Mouse (Mus musculus): ENCODE measurements around the gene Ttf1.

Ttf1 gene

DNA sequence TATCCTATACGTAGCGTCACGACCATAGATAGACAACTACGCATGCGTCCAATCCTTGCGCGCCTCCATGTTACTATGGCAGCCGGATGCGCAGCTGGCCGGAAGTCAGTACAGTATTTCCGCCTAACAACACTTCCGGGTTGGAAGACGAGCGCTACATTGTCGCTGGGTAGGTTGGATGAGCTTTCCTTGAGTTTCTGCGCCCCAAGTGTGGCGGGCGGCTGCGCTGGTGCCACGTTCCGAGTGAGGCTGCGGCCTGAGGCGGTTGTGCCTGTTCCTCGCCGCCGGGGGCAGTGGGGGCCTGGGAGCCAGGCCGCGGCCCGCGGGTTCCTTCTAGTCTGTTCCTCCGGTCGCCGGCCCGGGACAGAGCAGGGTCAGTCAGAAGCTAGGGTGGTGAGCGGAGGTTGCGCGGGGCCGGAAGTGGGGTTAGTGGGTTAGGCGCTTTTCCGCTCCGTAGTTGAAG is at the start of gene Ttf1:
Gene Ttf1 (plus strand): TSS at position 128 of the 463 bp plus-strand sequence.
- DNase-seq (ENCODE audit: low spot score in 2 of 2) = peak; percentile 87 to 93

DNA sequence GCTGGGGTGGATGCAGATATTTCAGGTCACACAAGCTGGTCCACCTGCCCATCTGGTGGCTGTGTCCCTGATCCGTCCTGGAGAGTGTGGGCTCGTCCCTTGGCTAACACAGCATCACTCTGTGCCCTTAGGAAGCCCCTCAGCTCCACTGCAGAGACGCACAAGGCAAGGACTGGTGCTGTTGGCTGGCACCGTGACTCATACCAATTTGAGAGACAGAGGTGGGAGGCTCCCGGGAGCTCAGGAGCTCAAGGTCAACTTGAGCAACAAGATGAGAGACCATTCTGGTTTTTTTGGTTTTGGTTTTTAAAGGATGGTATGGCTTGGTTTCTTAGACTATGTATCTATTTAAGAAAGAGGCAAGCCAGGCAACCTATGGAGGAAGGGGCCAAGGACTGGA is 47.5 kb upstream of the Ttf1 start:
- no peak for DNase-seq (ENCODE audit: low spot score in 2 of 2)

DNA sequence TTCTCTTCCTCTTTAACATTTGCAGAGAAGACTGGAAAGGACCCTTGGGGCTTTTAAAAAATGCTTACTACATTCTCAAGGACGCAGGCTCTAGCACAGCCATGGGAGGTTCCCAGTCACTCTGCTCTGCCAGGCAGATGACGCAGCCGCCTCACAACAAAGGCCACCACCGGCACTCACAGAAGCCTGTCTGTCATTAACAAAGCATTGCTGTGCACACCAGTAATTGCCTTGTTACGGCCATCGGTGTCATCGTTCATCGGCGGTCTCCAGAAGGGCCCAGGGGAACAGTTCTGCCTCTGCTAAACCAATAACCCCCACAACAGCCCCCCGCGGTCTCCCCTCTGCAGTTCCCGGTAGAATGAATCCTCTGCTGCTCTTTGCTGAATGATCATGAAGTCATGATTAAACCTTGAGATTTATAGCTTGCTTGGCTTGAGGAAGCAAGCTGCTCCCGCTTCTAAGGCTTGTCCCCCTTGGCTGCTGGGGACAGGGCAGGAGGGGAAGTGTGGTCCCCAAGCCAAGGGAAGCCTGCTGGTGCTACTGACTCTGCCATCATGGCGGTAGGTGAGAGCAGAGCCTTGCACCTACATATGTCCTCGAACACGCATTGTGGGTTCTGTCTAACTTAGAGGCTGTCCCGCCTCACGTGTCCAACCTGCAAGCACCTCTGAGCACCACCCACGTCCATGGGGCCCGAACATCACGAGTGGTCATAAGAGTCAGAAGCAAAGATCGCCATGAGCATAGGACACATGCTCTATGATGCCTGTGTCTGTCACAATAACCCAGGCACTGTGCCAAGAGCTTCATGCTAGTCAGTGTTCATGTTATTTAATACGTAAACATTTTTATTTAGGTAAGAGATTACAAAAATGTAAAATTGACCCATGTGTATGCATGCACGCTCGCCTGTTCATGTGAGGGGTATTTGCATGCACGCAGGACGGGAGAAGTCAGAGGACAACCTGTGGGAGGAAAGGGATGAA is 43.2 kb upstream of the Ttf1 start:
- no peak for DNase-seq (ENCODE audit: low spot score in 2 of 2)

DNA sequence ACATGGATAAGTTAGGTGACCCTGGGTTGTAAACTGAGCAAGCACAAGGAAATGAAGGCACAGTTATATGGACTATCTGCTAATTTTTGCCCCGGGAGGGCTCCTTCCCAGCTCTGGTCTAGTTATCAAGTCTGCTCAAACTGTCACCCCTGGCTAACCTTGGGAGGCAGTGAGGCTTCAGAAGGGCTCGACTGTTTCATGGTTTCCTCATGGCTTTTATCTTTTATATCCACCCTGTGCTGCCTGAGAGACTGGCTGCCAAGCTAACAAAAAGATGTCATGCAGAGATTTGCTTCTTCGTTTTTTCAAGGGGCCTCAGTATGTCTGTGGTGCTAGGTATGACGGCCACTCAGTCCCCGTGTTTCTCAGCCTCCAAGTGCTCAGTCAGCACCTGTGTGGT is 41.4 kb upstream of the Ttf1 start:
- DNase-seq (ENCODE audit: low spot score in 2 of 2) = no peak

DNA sequence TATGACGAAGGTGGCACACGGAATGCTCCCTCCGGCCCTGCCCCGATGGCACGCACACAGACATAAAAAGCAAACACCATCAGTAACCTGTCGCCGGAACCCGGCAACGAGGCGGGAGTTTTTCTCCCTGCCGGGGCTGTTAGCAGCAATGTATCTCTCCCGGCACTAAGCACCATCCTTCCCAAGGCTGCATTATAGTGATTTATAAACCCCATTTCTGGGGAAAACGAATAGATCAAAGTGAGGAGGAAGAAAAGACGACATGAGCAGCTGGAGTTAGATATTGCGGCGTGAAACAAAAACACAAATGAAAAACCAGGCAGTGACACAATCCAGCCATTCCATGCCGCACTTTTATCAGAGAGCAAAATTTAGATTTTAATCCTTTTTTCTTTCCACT is 39.0 kb upstream of the Ttf1 start:
- no peak for DNase-seq (ENCODE audit: low spot score in 2 of 2)

DNA sequence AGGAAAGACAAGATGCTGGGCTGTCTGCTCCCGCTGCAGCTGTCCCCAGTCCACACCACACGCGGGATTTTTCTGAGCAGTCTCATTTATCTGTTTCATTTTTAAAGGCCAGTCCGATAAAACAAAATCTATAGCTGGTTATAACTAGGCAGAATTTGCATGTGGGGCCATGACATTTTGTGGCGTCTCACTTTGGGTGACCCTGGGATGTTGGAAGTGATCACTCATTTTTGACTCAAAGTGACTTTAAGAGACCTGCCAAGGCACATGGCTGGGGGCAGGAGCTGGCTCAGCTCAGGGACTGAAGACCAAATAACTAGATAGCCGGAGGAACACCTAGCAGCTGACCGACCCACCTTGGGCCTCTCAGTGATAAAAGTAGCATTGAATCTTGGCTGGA is 37.1 kb upstream of the Ttf1 start:
- DNase-seq (ENCODE audit: low spot score in 2 of 2) = no peak

DNA sequence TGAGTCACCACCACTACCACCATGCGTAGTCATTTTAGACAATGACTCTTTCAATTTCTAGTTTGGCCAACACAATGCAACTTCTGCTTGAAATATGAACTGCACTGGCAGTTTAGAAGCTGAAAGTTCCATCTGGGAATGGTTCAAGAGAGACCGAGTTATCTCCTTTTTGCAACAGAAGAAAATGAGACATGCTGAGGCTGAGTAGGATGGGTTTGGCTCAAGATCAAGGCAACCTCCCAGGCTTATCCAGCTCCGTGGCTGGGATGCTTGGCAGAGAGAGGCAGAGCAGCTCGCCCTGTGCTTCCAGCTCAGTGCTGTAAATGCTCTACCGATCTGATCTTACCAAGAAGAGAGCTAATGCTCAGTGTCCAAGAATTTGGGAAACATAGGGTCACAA is 34.8 kb upstream of the Ttf1 start:
- DNase-seq (ENCODE audit: low spot score in 2 of 2) = peak; percentile 48 to 73

DNA sequence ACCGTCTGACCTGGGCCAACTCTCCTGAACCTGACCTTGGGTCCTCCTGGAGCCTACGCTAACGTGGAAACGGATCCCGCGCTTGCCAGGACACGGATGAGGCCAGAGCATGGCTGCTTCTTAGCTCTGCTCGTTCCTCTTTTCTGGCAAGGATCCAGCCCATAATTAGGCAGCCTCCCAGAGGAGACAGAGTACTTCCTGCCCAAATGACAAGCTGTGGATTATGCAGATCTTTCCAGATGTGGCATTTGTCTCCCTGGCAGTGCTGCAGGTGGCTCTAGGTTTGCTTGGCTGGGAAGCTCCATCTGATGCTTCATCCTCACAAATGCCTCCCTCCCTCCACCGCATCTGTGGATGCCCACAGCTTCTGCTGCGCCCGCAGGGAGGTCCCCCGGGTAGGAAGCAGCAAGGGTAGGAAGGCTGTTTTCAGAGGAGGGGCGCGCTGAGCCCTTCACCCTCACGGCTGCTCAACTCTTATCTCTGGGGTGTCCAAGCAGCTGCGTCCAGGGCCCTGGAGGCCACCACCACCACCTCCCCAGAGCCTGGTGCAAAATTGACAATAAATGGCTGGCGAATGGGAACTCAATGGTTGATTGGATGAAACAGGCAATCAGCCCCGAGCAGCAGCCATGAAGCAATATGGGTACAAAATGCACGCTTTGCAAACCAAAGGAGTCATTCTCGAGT is 29.9 kb upstream of the Ttf1 start:
- DNase-seq (ENCODE audit: low spot score in 2 of 2) = no peak

DNA sequence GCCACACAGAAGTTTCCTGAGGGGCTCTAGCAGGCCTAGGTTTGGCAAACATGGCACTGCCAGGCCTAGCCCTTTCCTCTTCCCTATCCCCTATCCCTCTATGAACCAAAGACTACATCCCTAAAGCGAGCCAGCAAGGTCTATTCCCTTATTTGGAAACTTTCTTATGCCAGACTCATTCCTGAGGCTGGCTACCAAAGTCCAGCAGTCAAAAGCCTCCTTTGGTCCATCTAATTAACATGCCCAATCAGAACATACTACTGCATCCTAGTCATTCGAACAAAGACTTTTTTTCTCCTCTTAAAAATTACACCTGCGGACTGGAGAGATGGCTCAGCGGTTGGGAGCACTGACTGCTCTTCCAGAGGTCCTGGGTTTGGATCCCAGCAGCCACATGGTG is 28.1 kb upstream of the Ttf1 start:
- DNase-seq (ENCODE audit: low spot score in 2 of 2) = no peak

DNA sequence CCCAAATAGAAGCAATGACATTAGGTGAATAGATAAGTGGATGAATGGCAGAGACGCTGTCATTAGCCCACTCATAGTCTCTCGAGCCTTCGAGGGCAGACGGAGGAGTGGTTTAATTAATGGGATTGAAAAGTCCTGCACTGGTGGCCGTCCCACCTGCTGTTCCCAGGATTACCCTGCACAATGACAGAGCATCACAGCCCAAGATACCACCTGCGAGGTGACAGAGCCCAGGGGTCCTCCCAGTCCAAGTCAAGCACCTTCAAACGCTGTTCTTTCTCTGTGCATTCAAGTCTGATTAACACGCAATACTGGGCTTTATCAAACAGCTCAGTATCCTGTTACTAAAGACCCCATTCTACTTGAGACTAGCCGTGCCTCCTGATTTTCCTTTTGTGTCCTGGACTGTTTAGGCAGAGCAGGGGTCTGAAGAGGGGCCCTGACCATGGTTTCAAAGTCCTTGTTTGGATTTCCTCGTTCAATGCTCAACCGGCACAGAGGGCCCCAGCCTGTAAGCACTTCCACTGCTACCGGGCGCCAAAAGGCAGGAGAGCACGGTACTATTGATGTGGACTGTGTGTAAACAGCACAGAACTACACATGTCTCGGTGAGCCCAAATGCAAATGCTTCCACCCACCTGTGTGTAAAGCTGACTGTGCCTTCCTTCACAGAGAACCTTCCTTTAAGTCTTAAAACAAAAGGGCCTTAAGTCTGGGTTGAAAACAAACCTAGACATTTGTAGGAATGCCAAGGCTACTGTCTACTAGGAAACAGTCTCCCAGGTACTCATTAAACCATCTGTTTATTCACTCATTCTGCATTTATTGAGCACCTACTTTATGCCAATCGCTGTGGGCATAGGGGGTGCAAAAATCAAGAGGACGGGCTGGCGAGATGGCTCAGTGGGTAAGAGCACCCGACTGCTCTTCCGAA is 25.3 kb upstream of the Ttf1 start:
- no peak for DNase-seq (ENCODE audit: low spot score in 2 of 2)

DNA sequence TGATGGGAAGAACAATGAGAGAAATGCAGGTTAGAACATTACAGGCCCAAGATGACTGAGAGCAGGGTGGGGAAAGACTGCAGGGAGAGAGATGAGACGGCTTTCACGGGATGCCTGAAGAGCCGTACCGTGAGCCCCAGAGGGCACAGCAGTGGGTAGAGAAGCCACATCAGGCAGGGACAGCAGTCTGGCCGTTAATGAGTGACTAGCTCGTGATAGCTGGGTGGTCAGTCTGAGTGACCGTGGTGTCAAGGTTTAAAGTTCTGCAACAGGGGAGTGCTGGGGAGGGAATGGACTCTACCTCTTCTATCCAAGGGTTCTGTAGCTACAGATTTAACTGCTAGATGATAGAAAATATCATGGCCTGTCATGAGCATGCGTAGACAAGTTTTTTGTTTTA is 24.4 kb upstream of the Ttf1 start:
- no peak for DNase-seq (ENCODE audit: low spot score in 2 of 2)

DNA sequence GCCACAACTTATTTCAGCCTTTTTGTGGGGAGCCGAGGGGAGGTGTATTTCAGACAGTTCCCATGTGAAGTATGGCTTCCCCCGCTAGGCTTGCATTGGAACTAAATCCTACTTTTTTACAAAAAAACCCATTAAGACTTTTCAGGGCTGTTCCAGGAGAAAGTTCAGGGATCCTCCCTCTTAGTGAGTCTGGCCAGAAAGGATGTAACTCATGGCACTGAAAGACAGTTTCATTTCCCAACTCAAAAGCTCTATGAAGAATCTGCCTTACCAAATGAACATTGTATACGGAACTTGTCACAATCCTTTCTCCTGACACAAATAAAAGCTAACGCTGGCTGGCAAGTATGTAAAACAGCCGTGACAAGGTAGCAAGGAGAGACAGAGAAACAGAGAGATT is 20.3 kb upstream of the Ttf1 start:
- DNase-seq (ENCODE audit: low spot score in 2 of 2) = no peak

DNA sequence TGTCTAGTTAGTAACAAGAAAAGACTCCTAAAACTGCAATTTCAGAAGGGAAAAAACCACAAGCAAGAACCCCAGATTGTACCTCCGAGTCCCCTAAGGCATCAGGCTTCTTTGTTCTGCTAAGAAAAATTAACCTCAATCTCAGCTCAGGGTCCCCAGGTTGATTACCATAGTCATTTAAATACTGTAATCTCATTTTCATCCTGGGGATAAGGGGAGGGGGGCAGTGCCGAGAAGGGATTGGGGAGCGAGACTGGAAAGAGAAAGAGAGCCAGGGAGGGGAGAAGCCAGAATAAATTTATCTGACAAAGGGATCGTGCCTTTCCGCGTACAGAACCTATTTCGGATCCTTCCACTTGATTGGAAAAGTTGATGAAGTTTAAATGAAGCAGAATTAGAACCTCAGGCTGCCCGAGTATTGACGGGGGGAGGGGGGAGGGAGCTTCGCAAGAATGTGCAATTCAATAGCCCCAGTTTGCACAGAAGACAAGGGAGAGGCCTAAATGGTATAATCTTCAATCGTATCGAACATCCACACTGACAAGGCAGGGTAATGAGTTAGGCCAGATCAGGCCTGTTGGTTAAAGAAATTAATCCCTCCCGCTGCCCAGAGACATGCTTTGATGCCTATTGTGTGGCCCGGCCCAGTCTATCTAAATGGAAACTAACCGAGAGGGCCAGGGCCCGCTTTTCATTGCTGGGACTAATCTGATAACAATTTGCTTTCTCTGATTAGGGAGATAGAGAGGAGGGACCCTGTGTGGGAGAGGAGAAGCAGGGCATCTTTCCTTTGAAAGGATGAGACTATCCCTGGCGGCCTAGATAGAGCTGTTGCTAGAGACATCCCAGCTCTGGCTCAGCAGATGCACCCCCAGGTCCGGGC is 19.2 kb upstream of the Ttf1 start:
- no peak for DNase-seq (ENCODE audit: low spot score in 2 of 2)

DNA sequence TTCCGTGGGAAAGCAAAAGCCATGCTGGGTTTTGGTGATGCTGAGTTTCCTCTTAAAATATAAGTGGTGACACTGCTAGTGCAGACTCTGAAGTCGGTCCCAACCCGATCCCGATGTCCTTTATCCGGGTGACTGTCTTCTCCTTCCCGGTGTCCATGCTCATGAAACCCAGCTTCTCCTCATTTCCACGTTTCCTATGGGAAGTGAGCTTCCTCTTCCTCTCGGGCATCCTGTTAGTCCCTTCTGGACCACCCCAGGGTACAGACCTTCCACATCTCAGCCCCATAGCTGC is 18.6 kb upstream of the Ttf1 start:
- no peak for DNase-seq (ENCODE audit: low spot score in 2 of 2)

DNA sequence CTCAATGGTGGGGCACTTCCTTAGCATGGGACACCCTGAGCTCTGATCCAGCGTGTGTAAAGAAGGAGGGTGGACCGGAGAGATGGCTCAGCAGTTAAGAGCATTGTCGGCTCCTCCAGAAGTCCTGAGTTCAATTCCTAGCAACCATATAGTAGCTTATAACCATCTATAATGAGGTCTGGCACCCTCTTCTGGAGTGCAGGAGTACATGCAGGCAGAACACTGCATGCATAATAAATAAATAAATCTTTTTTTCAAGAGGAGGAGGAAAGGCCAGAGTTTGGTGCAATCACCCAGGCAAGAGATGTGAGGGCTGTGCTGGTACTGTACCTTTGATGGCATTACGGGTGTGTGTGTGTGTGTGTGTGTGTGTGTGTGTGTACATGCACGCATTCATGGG is 17.9 kb upstream of the Ttf1 start:
- DNase-seq (ENCODE audit: low spot score in 2 of 2) = no peak

DNA sequence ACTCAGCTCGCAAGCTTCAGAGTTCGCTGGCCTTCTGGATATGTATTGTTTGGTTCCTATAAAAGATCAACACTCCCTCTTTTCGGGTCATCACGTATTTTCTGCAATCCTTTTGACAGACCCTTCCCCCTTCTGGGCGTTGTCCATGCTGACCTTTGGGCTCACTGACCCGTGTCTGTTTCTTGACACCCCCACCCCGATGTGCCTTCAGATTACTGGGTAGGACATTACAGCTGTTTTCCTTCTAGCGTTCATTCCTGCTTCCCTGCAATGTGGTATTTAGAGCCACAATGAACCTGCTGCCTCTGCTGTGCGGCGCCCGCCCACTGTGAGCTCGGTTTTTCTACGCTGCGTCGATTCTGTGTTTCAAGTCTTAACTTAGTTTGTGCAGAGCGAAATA is 13.9 kb upstream of the Ttf1 start:
- peak in 1 of 2 experiments; percentile 23 for DNase-seq (ENCODE audit: low spot score in 2 of 2)

DNA sequence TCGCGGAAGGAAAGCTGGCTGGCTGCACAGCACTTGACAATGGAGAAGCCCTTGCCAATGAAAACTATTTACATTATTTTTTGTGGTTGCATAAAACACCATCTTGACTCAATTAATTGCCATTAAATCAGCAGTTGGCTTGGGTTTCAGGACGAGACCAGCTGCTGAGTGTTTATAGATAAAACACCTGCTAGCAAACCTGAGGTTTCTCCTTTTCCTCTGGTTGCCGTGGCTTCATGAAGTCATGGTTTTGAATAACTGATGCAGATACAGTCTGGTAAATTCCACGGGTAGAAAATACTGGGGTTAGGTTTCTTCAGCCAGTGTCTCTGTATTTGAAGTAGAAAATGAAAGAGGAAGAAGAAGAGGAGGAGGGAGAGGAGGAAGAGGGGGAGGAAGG is 8.1 kb upstream of the Ttf1 start:
- no peak for DNase-seq (ENCODE audit: low spot score in 2 of 2)

DNA sequence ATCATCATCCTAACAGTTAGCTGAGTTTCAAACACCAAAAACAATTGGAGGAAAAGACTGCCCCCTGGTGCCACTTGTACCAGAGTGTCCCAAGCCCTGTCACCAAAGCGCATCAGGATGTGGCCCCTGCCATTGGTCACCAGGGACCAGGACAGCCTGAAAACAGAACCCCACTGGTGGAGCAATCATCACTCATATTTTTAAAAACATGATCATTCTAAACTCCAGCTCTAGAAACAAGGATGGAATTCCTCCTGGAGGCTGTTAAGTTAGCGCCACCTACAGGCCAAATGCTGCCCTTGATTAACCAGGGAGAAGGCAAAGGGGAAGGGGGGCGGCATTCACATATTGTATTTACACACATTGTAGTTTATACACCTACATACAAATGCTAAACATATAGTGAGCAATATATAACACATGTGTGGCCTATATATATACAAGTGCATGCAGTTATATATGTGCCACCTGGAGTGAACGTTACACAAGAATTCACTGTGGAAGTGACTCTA is 7.1 kb upstream of the Ttf1 start:
- peak; percentile 48 to 49 for DNase-seq (ENCODE audit: low spot score in 2 of 2)

DNA sequence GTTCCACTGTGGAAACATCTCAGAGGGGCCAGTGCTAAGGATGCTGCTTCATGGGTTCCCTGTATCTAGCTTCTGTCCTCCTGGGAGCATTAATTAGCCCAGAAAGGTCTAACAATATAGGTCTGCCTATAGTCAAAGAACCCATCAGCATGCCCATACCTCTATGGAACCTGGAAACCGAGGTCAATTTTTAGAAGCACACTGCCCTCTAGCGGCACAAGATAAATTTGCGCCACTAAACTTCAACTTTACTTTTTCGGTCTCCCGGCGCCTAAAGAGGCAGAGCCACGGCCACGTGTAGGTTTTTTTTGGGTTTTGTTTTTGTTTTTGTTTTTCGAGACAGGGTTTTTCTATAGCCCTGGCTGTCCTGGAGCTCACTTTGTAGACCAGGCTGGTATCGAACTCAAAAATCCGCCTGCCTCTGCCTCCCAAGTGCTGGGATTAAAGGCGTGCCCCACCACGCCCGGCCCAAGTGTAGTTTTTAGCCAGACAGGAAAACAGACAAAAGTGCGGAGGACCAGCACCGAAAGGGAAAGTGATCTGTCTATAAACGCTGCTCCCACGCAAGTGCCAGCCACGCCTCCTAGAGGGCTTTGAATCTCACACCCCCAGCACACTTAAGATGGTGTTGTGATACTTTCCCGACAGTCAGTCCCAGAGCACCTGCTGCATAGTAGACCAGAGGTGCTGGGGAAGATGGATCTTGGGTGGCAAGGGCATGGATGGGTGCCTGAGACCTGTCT is 6.1 kb upstream of the Ttf1 start:
- peak; percentile 57 to 73 for DNase-seq (ENCODE audit: low spot score in 2 of 2)

DNA sequence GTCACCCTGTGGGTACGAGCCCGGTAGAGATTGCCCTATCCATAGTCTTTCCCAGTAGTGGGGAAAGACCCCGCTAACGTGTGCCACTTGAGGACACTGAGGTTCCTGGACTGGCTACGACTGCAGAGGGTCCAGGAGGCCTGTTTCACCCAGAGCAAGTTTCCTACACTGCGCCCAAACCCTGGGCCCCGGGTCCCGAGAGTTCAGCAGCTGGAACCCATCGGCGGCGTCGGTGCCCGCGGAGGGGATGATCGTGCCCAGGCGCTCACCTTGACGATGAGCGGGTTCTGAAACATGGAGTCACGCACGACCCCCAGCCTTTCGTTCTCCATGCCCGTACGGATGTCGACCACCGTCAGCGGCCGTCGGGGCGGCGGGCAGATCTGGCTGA is 5.5 kb upstream of the Ttf1 start:
- no peak for DNase-seq (ENCODE audit: low spot score in 2 of 2)

Measured in frontal cortex, postnatal 36 days (tissue).